Mouse (Mus musculus) spleen, adult 2 months (tissue): ENCODE data around the gene Epha8.

Source experiments
- CTCF ChIP-seq: fragments of 200-500 bp; IDR thresholded peaks from 2 replicates; pipeline ENCODE4 v1.5.1; 2011; ENCODE audit warnings: mild to moderate bottlenecking, inconsistent platforms; ENCODE audit not compliant: insufficient read depth, insufficient read length, insufficient replicate concordance; ENCODE audit errors: extremely low read depth
- POLR2A ChIP-seq: fragments of 200-500 bp; IDR thresholded peaks from 2 replicates; pipeline ENCODE4 v1.6.1; 2011; ENCODE audit warnings: low read depth, low read length, inconsistent platforms

- TF ChIP-seq CTCF = no peak
- TF ChIP-seq POLR2A = no peak
These were observed 40.1 kb downstream of the Epha8 start for GRCm38 (mm10) chr4:136916359-136917164.
